Mouse (Mus musculus) adipocyte (in vitro differentiated cells): ENCODE results near the gene Sctr.
A peak's percentile ranks its signal among the peaks of the same experiment; 100 is the strongest.

Source experiments
- DNase-seq: peaks from one replicate; pipeline ENCODE4 v3.0.0-alpha.2; 2016; ENCODE audit warnings: low spot score

Sctr gene

GRCm38 (mm10) chr1:120027693-120028092, 21.0 kb downstream of the Sctr start:
- no peak for DNase-seq

- DNase-seq = no peak
Measured at GRCm38 (mm10) chr1:120030474-120030873, 23.8 kb downstream of the Sctr start.

GRCm38 (mm10) chr1:120032804-120033468, 26.2 kb downstream of the Sctr start:
- peak; percentile 88 for DNase-seq

- no peak for DNase-seq
Measured at GRCm38 (mm10) chr1:120033469-120033854, 26.8 kb downstream of the Sctr start.

GRCm38 (mm10) chr1:120034793-120035192, 28.1 kb downstream of the Sctr start:
- DNase-seq = no peak

- DNase-seq = no peak
Measured at GRCm38 (mm10) chr1:120035456-120036034, 28.9 kb downstream of the Sctr start.

- peak; percentile 25 for DNase-seq
Measured at GRCm38 (mm10) chr1:120037021-120037683, 30.5 kb downstream of the Sctr start.

GRCm38 (mm10) chr1:120038594-120038993, 31.9 kb downstream of the Sctr start:
- DNase-seq = no peak

GRCm38 (mm10) chr1:120042421-120042820, 35.7 kb downstream of the Sctr start:
- no peak for DNase-seq

GRCm38 (mm10) chr1:120044584-120044983, 37.9 kb downstream of the Sctr start:
- no peak for DNase-seq

GRCm38 (mm10) chr1:120047325-120047724, 40.6 kb downstream of the Sctr start:
- DNase-seq = no peak

- DNase-seq = no peak
Measured at GRCm38 (mm10) chr1:120051070-120051469, 44.4 kb downstream of the Sctr start.

GRCm38 (mm10) chr1:120054997-120055396, 48.3 kb downstream of the Sctr start:
- no peak for DNase-seq

GRCm38 (mm10) chr1:120055475-120055874, 48.8 kb downstream of the Sctr start:
- DNase-seq = no peak

- DNase-seq = no peak
Measured at GRCm38 (mm10) chr1:120056236-120056635, 49.5 kb downstream of the Sctr start.

- DNase-seq = no peak
Measured at GRCm38 (mm10) chr1:120057044-120057443, 50.4 kb downstream of the Sctr start.

- no peak for DNase-seq
Measured at GRCm38 (mm10) chr1:120057674-120058430, 51.2 kb downstream of the Sctr start.

- DNase-seq = no peak
Measured at GRCm38 (mm10) chr1:120060687-120061086, 54.0 kb downstream of the Sctr start.

GRCm38 (mm10) chr1:120062231-120062630, 55.5 kb downstream of the Sctr start:
- no peak for DNase-seq

- no peak for DNase-seq
Measured at GRCm38 (mm10) chr1:120064036-120064682, 57.5 kb downstream of the Sctr start.

- no peak for DNase-seq
Measured at GRCm38 (mm10) chr1:120066159-120066558, 59.5 kb downstream of the Sctr start.

GRCm38 (mm10) chr1:120066625-120067024, 59.9 kb downstream of the Sctr start:
- DNase-seq = no peak
